Mouse (Mus musculus): ENCODE results near the gene Bahcc1.

GRCm38 (mm10) chr11:120261416-120262355 lies 28.9 kb downstream of the Bahcc1 start:
- no peak for TF ChIP-seq ZNF384 (IDR thresholded peaks at IDR 0.05; ENCODE audit: low read depth, low read length)
- no peak for TF ChIP-seq MAFK (IDR thresholded peaks at IDR 0.05; ENCODE audit: insufficient read depth, low read depth, low read length)
- no peak for TF ChIP-seq ZC3H11A (IDR thresholded peaks at IDR 0.05; ENCODE audit: borderline replicate concordance, low read depth, low read length)
- no peak for TF ChIP-seq CHD2 (IDR thresholded peaks at IDR 0.05; ENCODE audit: low read depth, low read length)
- TF ChIP-seq HCFC1 (IDR thresholded peaks at IDR 0.05; ENCODE audit: borderline replicate concordance, insufficient read depth, low read length), result no peak

Measured in ES-E14 (cell line).